Mouse (Mus musculus) heart, postnatal 0 days (tissue): ENCODE measurements at regions not wholly inside any gene's neighbourhood (a gene's known extent, or its start where the extent isn't known, plus 50 kb on each side); places are given as distances from the start of the nearest gene placed in this dataset.

Source experiments
- ATAC-seq: fragments of 200-750 bp; cut with Nextera tagmentation; 2 replicates; pipeline ENCODE4 v1.8.0; 2017; ENCODE audit warnings: low read depth, moderate number of reproducible peaks, moderate library complexity; ENCODE audit not compliant: insufficient read depth
- DNase-seq: peaks from one replicate; pipeline ENCODE4 v3.0.0-alpha.2; 2016; ENCODE audit warnings: low spot score
- H3K27ac ChIP-seq: fragments of 300-500 bp; sonication (generic); 2 replicates; pipeline ENCODE4 v1.5.1; 2014; ENCODE audit warnings: low read depth, mild to moderate bottlenecking
- H3K27me3 ChIP-seq: fragments of 300-500 bp; sonication (generic); 2 replicates; pipeline ENCODE4 v1.6.1; 2014; ENCODE audit warnings: low read length, mixed read lengths; ENCODE audit not compliant: control insufficient read depth, insufficient read depth
- H3K36me3 ChIP-seq: fragments of 300-500 bp; sonication (generic); replicated peaks from 2 replicates; pipeline ENCODE4 v1.6.1; 2014; ENCODE audit warnings: low read length, mixed read lengths; ENCODE audit not compliant: control insufficient read depth, insufficient read depth
- H3K4me1 ChIP-seq: fragments of 300-500 bp; sonication (generic); 2 replicates; pipeline ENCODE4 v1.6.1; 2014; ENCODE audit warnings: antibody characterized with exemption; ENCODE audit not compliant: control insufficient read depth, insufficient read depth
- H3K4me2 ChIP-seq: fragments of 300-500 bp; sonication (generic); 2 replicates; pipeline ENCODE4 v1.6.1; 2014; ENCODE audit warnings: low read depth, mild to moderate bottlenecking, low read length, moderate library complexity
- H3K4me3 ChIP-seq: fragments of 300-500 bp; sonication (generic); 2 replicates; pipeline ENCODE4 v1.5.1; 2014; ENCODE audit warnings: low read depth, low read length
- H3K9ac ChIP-seq: fragments of 300-500 bp; sonication (generic); replicated peaks from 2 replicates; pipeline ENCODE4 v1.6.1; 2014; ENCODE audit warnings: low read depth, low read length, mixed read lengths
- H3K9me3 ChIP-seq: fragments of 300-500 bp; sonication (generic); replicated peaks from 2 replicates; pipeline ENCODE4 v1.6.1; 2016; ENCODE audit warnings: low read length; ENCODE audit not compliant: control insufficient read depth
- CTCF ChIP-seq: IDR thresholded peaks from 2 replicates; pipeline ENCODE4 v1.5.1; 2016; ENCODE audit warnings: antibody characterized with exemption, control low read depth, low read depth
- EP300 ChIP-seq: IDR thresholded peaks from 2 replicates; pipeline ENCODE4 v1.6.1; 2016; ENCODE audit warnings: antibody characterized with exemption, low read depth
- WGBS: fragments of 180-500 bp; shearing (Covaris S2); extraction: QIAGEN DNeasy Blood & Tissue Kit; methylation state at CpG from one replicate; pipeline ENCODE4 v1.1.7; 2014; 5-methylcytosine and 5-hydroxymethylcytosine counted together

GRCm38 (mm10) chr6:49606028-49606427, 210.6 kb downstream of the Stk31 start:
- Histone ChIP-seq H3K4me2 (no peak overlapping the region), H3K4me3 (no peak overlapping the region), H3K4me1 (no peaks in the 10 kb centered on the region), H3K27ac (no peak overlapping the region), H3K36me3 (no peaks in the 10 kb centered on the region), H3K9ac (no peak overlapping the region), H3K9me3 (no peaks in the 10 kb centered on the region), H3K27me3 (no peaks in the 10 kb centered on the region)
- 3% methylated on average over 1 of the region's 1 CpGs for WGBS
- DNase-seq (no peak), ATAC-seq (no peak)
- no peak for TF ChIP-seq CTCF
- TF ChIP-seq EP300 = no peak

GRCm38 (mm10) chr6:49606626-49607158, 211.3 kb downstream of the Stk31 start:
- Histone ChIP-seq H3K9me3 (no peaks in the 10 kb centered on the region), H3K36me3 (no peaks in the 10 kb centered on the region), H3K9ac (no peak overlapping the region), H3K27ac (no peak overlapping the region), H3K4me2 (no peak overlapping the region), H3K4me3 (no peak overlapping the region), H3K27me3 (no peaks in the 10 kb centered on the region), H3K4me1 (no peaks in the 10 kb centered on the region)
- ATAC-seq (no peak), DNase-seq (no peak)
- 68% methylated on average over 9 of the region's 9 CpGs for WGBS
- TF ChIP-seq CTCF = no peak
- no peak for TF ChIP-seq EP300

- DNase-seq (no peak), ATAC-seq (no peak)
- Histone ChIP-seq H3K9me3 (no peaks in the 10 kb centered on the region), H3K4me2 (no peak overlapping the region), H3K27ac (no peak overlapping the region), H3K9ac (no peak overlapping the region), H3K4me1 (no peaks in the 10 kb centered on the region), H3K27me3 (no peaks in the 10 kb centered on the region), H3K36me3 (no peaks in the 10 kb centered on the region), H3K4me3 (no peak overlapping the region)
- WGBS = 70% methylated on average over 2 of the region's 2 CpGs
- TF ChIP-seq EP300 (no peak), CTCF (no peak)
Observed at GRCm38 (mm10) chr6:49624080-49624479, 198.4 kb upstream of the Npy start.

GRCm38 (mm10) chr6:49624564-49624963, 197.9 kb upstream of the Npy start:
- no peak overlapping the region for H3K4me2 ChIP-seq
- H3K9ac ChIP-seq = no peak overlapping the region
- ATAC-seq (no peak), DNase-seq (no peak)
- H3K9me3 ChIP-seq = no peaks in the 10 kb centered on the region
- H3K27ac ChIP-seq = no peak overlapping the region
- H3K27me3 ChIP-seq = no peaks in the 10 kb centered on the region
- no peak overlapping the region for H3K4me3 ChIP-seq
- H3K36me3 ChIP-seq = no peaks in the 10 kb centered on the region
- TF ChIP-seq EP300 = no peak
- no peak for TF ChIP-seq CTCF
- no peaks in the 10 kb centered on the region for H3K4me1 ChIP-seq
- WGBS = 69% methylated on average over 5 of the region's 5 CpGs

GRCm38 (mm10) chr6:49633470-49634095, 188.9 kb upstream of the Npy start:
- Histone ChIP-seq H3K9ac (no peak overlapping the region), H3K27me3 (no peaks in the 10 kb centered on the region), H3K4me1 (no peaks in the 10 kb centered on the region), H3K9me3 (0 out of 2 replicates have a peak, but pooled peaks cover 4% of the 10 kb centered on the region), H3K36me3 (no peaks in the 10 kb centered on the region), H3K4me2 (no peak overlapping the region), H3K4me3 (no peak overlapping the region), H3K27ac (no peak overlapping the region)
- TF ChIP-seq CTCF = no peak
- no peak for TF ChIP-seq EP300
- DNase-seq = no peak
- WGBS = 30% methylated on average over 5 of the region's 5 CpGs
- no peak for ATAC-seq

- no peak overlapping the region for H3K9ac ChIP-seq
- no peaks in the 10 kb centered on the region for H3K4me1 ChIP-seq
- H3K27me3 ChIP-seq = no peaks in the 10 kb centered on the region
- no peak overlapping the region for H3K4me3 ChIP-seq
- DNase-seq = no peak
- ATAC-seq = no peak
- 66% methylated on average over 2 of the region's 2 CpGs for WGBS
- no peak overlapping the region for H3K4me2 ChIP-seq
- H3K9me3 ChIP-seq = no peaks in the 10 kb centered on the region
- no peak overlapping the region for H3K27ac ChIP-seq
- H3K36me3 ChIP-seq = no peaks in the 10 kb centered on the region
- TF ChIP-seq CTCF = no peak
Observed at GRCm38 (mm10) chr6:49637654-49638053, 184.9 kb upstream of the Npy start.
